Mouse (Mus musculus): ENCODE data around the gene Scamp1. TPM values are rescaled to one million over a fixed set of nuclear protein-coding genes. Genes with fewer than 3 reads are reported as not detected.

The Scamp1 gene
- total RNA-seq, 4 experiments from 2014 or later, result 71.3 to 83.2 (median 75.9) TPM

DNA sequence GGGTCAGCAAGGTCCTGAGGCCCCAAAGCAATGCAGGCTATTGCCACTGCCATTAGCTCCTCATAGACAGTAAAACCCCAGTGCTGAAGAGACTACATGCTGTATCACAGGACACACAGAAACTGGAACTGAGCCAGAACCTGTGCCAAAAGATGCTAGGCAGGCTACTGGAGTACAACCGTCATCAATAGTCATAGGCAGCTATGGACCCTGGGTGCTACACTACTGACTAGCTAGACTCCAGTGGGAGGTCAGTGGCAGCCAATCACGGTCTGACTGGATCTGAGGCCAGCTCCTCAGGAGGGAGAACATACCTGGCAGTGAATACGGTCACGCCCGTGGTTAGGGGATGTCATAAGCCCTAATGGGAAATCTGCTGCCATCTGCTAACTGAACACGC lies 14.4 kb downstream of the Scamp1 start:
- DNase-seq, result no peak

DNA sequence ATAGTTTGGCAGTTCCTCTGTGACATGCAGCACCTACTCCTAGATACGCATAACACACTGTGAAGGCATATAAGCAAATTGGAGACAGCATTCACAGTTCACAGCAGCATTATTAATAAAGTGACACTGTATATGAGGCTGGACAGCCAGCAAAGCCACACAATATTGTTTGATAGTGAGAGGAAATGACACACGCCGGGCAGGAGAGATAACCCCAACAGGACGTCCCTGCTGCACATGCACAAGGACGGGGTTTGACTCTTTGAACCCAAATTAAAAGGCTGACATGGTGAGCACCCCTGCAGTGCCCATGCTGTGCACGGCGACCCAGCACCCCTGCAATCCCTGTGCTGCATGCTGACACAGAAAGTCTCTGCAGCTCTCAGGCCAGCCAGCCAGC lies 17.5 kb downstream of the Scamp1 start:
- no peak for DNase-seq

DNA sequence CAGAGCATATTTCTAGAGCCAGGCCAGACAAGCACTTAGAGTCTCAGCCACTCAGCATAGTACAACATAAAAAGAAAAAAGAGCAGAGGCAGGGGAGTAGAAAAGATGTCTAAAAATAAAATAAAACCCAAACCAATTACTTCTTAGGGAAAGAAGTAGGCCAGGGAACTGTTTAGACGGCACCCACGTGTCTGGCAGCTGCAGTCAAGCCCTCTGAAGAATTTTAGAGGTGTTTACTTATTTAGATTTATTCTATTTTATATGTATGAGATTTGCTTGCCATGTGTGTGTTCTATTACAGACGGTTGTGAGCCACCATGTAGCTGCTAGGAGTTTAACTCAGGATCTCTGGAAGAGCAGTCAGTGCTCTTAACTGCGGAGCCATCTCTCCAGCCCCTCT lies 18.5 kb downstream of the Scamp1 start:
- DNase-seq, result no peak

DNA sequence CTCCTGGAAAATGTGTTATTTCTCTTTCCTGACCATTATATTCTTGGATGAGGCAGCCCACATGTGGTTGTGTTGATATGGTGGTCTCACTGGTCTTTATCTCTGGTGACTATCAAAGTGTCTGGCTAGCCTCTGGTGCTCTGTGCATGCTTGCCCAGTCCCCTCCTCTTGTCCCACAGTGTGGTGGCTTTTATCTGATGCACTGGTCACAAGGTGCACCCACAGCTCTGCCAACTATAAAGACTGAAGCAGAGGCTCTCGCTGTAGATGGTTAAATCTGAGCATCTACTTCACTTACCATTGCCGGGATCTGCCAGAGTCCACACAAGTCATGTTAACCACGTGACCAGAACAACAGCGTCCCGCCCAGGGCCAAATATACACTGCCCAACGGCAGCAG lies 19.1 kb downstream of the Scamp1 start:
- no peak for DNase-seq

DNA sequence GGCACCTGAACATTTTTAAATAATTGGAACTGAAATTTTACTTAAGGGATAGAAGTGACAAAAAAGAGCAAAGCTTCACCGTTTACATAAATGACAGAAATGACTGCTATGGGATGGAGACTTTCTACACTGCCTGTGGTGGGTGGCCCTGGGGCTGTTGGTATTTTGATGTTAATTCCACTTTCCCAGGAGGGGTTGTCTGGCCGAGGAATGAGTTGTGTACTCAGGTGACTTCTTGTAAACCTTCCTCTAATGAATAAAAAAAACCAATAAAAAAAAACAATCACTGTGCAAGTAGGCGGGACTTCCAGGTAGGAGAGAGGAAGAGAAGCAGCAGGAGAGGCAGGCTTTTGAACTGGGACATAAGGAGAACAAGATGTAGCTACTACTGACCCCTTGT lies 20.4 kb downstream of the Scamp1 start:
- DNase-seq, result no peak

DNA sequence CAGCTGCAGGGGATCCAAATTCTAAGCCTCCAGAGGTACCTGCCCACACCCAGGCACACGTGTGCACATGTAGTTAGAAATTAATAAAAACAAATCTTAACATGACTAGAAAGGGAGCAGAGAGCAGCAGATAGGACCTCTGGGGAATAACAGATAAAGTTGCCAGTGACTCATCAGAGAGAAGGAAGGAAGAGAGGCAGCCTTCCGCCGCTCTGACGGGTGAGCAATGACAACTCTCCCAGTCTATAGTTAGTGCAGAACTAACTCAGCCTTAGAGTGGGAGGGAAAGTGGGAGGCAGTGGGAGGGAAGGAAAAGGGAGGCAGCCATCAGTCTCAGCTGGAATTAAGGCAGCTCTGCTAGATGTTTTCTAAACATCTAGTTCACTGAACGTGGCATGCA lies 21.7 kb downstream of the Scamp1 start:
- DNase-seq, result no peak

DNA sequence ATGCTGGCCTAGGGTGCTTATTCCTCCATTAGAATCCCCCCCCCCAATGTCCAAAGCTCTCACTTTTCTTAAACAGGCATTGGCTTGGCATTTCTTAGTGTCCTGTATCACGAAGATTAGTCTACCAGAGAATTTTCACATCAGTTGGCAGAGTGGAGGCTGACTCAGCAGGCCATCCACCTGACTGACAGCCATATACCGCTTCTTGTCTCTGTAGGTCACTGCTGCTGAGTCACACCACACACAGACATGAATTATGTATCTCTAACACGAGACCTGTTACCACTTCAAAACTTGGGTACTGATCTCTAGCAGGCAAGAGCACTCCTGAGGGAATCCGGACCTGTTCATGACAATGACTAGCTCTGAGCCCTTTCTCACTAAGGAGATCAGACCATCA lies 23.1 kb downstream of the Scamp1 start:
- peak; percentile 65 for DNase-seq

DNA sequence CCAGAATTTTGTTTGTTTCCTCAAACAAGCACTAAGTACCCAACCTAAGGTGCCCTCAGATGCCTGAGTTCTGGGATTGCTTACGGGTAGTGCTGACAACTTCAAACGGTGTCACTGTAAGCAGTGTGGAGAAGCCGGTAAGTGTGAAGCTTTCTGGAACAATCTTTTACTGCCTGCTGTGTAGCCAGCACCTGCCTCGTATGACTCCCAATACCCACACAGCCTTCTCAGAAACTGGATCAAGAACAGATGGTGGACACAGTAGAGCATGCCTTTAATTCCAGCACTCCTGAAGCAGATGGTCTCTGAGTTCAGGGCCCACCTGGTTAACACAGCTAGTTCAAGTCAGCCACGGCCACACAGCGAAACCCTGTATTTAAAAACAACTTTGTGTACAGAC lies 24.0 kb downstream of the Scamp1 start:
- no peak for DNase-seq

DNA sequence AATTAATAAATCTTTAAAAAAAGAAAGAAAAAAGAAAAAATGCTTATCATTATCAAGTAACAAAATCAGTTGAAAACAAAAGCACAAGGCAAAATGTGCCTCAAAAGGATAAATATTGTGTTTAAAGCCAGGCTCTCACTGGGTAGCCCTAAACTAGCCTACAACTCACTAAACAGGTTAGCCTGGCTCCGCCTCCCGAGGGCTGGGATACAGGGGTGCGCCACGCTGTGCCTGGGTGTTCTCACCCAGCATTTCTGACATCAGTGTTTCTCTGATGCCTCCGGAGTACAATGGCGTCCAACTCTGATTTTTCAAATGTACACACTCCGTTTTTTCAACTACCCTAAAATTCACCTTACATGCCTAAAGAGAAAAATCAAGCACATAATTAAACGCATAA lies 24.7 kb downstream of the Scamp1 start:
- DNase-seq, result no peak

DNA sequence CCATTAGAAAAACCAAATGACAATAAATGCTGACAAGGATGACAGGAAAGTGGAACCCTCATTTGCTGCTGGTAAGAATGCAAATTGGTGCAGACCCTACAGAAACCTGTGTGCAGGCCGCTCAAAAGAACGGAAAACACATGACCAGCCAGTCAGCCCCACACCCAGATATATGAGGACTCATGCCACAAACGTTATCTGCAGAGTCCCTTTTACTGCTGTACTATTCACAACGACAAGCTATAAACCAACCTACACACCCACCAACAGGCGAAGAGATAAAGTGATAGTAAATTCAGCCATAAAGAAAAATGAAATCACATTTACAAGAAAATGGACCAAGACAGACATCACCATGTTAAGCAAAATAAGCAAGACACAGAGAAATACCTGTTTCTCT lies 26.4 kb downstream of the Scamp1 start:
- no peak for DNase-seq

DNA sequence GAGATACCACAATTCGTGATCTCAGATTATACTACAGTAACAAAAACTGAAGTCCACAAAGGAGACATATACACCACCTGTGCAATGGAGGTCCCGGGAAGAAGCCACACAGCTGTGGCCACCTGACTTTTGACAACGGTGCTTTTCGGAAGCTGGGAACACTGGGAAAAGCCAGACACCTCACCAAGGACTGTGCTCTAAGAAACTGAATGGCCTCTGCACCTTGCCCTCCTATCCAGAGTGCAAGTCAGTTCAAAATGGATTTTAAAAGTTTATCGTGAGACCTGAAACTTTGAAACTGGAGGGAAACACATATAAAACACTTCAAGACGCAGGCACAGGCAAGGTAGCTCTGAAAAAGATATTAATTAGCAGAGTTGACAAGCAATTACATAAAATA lies 27.1 kb downstream of the Scamp1 start:
- DNase-seq, result no peak

DNA sequence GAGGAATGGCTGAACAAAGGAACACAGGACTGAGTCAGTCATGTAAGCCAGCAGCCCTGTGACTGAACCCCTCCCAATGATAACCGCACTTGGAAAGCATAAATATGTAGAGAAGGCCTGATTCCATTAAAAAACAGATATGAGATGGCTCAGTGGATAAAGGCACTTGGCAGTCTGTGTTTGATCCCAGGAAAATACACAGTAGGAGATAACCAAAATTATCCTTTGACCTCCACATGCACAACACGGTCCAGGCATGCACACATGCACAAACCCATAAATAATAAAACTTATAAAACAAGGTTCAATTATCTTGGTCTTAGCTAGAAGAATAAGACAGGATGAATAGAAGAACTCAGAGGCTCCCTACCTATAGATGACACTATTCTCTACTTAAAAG lies 27.9 kb downstream of the Scamp1 start:
- no peak for DNase-seq

DNA sequence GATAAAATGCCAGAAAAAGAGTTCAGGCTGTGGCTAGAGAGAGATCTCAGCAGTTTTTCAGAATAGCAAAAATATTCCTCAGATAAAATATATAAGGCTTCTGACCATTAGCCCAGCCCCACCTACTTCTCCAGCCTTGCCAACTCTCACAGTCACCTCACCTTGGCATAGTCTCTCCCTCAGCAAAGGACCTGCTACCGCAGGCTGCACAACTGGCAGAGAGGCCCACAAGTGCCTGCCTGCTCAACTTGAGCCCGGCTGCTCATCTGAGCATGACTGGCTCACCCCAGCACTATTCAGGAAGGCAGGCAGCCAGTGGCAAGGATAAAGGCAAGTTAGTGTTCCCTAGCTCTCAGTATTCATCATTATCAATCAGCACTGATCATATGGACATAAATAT lies 30.5 kb downstream of the Scamp1 start:
- DNase-seq, result no peak

DNA sequence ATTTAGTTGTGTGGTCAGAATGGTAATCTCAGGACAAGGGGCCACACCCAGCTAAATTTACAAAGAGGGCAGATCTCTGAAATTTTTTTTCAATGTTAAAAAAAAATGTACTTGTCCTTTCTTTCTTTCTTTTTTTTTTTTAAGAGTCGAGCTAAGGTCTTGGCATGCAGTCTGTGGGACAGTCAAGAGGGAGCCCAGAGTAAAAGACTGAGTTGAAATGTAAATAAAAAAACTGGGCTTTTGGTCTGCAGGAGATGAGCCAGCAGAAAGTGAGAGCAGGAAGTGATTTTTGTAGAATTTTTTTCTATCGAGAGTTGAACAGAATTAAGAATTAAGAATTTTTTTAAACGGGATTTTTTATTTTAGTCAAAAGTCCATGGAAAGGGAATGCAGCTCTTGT lies 31.4 kb downstream of the Scamp1 start:
- no peak for DNase-seq

DNA sequence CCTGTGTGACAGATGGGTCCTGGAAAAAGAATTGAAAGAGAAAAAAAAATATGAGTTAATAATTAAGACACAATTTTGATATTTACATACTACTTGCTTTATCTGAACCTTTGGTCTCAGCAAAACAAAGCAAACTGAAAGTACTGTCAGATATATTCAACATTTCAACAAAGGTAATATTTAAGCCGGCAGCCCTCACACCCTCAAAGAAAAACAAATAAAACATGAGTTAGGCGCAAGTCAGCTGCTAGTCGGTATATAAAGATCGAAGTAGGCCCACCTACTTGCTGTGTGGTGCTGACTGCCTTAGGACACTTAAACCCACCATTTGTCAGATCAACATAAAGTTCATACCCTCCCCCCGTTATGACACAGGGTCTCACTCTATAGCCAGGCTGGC lies 32.6 kb downstream of the Scamp1 start:
- DNase-seq, result no peak

DNA sequence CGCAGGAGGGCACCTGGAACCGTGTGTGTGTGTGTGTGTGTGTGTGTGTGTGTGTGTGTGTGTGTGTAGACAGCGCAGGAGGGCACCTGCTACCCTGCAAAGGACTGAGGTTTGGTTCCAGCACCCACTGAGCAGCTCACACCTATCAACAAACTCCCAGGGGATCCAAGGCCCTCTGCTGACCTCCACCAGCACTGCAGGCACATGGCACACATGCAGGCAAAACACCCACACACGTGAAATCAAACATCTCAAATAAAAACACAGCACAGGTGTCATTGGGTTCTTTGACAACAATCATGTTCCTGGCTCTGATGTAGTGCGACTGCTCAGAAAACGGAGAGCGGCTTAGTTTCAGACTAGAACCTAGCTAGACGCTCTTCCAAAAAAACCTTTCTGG lies 34.9 kb downstream of the Scamp1 start:
- no peak for DNase-seq

DNA sequence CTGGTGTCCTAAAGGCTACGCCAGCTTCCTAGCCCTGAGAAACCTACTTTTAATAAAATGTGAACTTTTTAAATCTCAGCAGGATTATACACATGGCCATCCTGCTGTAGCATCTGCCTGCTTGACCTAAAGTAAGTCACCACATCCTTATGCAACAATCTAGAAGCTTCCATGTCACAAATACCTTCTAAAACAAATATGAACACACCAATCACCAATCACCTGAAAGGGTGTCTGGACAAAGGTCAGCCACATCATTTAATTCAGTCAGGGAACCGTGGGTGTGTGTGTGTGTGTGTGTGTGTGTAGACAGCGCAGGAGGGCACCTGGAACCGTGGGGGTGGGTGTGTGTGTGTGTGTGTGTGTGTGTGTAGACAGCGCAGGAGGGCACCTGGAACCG lies 35.5 kb downstream of the Scamp1 start:
- DNase-seq, result no peak

DNA sequence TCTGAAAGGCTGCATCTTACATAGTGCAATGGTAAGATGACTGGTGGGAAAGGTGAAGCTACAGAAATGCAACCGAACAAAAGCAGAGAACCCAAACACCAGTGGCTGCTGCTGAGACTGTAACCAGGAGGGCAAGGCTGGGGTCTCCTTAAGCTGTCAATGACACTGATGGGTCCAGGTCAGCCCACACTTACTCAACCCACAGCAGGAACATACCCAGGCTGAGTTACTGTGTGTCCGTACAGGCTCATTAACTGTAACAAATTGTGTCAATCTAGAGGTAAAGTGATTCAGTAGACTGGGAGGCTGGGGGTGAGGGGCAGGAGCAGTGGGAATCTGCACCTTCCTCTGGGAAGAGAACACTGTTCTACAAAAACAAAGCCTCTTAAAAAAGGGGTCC lies 42.8 kb downstream of the Scamp1 start:
- DNase-seq, result no peak

DNA sequence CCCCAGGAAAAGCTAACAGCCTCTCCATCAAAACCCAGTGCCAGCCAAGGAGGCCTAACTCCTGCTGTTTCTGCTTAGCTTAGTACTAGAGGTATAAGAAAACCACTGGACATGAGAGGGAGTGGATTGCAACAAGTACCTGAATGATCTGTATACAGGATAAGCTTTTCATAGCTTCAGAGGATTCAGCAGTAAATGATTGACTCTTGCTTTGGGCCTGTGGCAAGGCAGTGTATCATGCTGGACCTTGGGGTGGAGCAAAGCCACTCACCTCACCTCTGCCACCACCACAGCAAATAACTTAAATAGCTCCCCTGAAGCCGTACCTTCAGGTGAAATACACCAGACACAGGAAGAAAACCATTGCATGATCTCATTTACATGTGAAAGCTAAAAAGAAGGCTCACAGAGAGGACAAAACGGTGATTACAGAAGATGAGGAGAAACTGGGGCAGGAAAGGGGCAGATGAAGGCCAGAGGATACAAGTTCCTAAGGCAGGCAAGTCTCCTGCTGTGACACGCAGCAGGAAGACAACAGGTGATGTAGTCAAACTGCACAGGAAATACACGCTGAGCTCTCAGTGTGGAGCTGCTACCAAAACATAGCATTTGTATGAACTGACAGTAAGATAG lies 43.6 kb downstream of the Scamp1 start:
- DNase-seq, result no peak

DNA sequence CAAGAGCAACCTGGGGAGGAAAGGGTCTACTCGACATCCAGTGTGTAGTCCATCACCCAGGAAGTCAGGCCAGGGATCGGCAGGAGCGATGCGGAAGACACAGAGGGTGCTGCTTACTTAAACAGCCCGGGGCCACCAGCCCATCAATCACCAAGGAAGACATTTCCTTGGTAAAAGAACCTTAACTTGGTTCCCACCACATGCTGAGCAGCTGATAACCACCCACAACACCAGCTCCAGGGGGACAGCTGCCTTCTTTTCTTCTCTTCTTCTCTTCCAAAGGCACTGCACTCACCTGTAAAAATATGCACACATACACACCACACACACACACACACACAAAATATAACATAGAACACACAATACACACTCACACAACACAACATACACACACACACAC lies 44.8 kb downstream of the Scamp1 start:
- no peak for DNase-seq

DNA sequence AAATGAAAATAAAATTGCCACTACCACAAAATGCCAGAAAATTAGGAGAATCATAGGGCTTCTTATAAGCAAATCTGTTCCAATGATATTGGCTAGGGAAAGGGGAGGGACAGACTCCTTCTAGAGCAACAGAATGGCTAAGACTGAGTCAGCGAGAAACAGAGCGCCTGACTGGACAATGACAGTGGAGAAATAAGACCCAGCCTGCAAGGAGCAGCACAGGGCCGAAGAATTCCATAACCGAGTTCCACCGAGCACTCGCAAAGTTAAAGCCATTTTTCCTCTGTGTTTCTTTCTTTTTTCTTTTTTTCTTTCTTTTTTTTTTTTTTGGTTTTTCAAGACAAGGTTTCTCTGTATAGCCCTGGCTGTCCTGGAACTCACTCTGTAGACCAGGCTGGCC lies 45.5 kb downstream of the Scamp1 start:
- DNase-seq, result no peak

DNA sequence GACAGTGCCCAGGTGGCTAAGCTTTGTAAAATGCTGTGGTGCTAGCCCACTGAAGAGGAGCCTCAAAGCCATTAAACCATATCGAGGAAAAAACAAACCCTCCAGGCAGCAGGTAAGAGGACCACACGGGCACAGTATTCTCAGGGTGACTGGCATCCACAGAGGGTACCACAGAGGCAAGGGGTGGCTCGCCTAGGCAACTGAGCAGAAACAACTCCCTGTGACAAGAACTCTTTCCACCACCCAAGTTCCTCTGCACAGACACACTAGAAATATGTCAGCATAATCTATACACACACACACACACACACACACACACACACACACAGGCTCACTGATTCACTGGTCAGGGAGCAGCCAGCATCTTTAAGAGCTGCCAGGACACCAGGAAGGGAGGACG lies 46.2 kb downstream of the Scamp1 start:
- DNase-seq, result no peak

DNA sequence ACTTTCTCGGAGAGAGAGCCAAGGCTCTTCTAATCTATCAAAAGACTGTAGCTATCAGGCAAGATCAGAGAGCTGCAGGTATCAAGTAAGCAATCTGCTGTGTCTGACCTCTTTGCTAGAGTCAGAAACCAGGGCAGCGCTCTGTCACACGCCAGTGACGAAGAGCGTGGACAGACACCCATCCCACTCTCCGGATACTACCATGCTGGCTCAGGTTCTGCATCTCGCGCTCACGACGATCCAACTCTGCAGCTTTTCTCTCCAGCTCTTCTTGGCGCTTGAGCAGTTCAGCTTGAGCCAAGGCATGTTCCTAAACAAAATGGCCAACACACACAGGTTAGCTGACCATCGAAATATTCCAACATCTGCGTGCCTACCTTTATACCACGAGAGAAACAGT lies 53.8 kb downstream of the Scamp1 start:
- no peak for DNase-seq

DNA sequence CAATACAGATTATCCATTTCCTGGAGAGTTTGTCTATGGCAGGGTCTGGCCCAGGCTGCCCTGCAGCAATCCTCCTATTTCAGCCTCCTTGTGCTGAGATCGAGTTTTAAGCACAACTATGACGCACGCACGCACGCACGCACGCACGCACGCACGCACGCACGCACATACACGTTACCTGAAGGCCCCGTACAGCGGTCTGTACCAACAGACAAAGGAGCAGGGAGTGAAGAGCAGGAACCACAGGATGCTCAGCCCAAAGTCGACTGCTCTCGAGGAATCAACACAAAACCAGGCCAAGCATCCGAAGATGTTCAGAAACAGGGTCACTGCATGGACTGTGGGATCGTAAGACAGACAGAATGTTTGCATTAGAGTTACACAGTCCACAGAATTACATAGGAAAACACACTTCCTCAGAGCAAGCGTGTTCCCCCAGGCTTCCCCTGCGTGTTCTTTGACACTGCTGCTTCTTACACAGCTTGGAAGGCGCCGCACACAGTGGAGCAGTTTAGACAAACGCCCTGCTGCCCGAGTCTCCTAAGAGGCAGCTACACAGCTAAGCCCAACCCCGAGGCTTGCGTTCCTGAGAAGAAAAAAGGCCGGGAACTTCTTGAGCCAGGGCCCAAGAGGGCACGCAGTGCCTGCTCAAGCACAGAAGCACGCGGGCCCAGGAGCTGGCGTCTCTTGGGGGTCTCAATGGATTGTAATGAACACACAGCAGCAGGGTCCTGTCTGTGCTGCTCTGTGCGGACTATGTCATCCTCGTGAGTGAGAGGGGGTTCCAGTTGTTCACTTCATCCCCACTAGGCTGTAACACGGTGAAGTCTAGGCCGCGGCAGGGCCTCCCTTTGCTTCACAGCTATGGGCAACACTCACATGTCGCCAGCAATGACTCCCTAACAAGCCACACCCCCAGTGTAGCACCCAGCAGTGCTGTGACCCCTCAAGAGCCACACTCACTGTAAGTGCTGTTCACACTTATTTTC lies 60.6 kb downstream of the Scamp1 start:
- DNase-seq, result no peak

Data from adrenal gland, adult 8-10 months (tissue).